Mouse (Mus musculus) testis, adult 2 months (tissue): Measurements from ENCODE around the gene Ftl1.

Experiments
- CTCF ChIP-seq: fragments of 200-500 bp; IDR thresholded peaks from 2 replicates; pipeline ENCODE4 v1.5.1; 2012; ENCODE audit warnings: low read depth, mild to moderate bottlenecking, inconsistent platforms, low read length, moderate library complexity; ENCODE audit not compliant: control insufficient read depth, insufficient read depth, insufficient replicate concordance
- POLR2A ChIP-seq: fragments of 200-500 bp; IDR thresholded peaks from 2 replicates; pipeline ENCODE4 v1.6.1; 2012; ENCODE audit warnings: low read depth, mild to moderate bottlenecking, inconsistent platforms, low read length, moderate library complexity; ENCODE audit not compliant: control insufficient read depth

- TF ChIP-seq CTCF, result no peak
- TF ChIP-seq POLR2A, result no peak
These were observed 45.6 kb downstream of the Ftl1 start for GRCm38 (mm10) chr7:45413864-45414739.
